Mouse (Mus musculus): ENCODE measurements around the gene Tcaf1.

The Tcaf1 gene

GRCm38 (mm10) chr6:42692154-42692516 lies 17.8 kb downstream of the Tcaf1 start:
- no peaks in the 10 kb centered on the region for H3K36me3 ChIP-seq (ENCODE audit: insufficient read depth, low read length)
- H3K4me3 ChIP-seq (replicated peaks; ENCODE audit: low read length) = peak overlapping the region; percentile 92
- TF ChIP-seq POU5F1 (IDR thresholded peaks at IDR 0.05; ENCODE audit: borderline replicate concordance, low read length) (no peak), NANOG (IDR thresholded peaks at IDR 0.05; ENCODE audit: borderline replicate concordance, low read length) (no peak), CTCF (conservative IDR thresholded peaks at IDR 0.05; ENCODE audit: low read length) (no peak)
- peaks cover 10% of the 10 kb centered on the region for H3K27me3 ChIP-seq (ENCODE audit: insufficient read depth, low read length)
- peaks cover 17% of the 10 kb centered on the region for H3K4me1 ChIP-seq (replicated peaks; ENCODE audit: low read depth, low read length)
- no peaks in the 10 kb centered on the region for H3K9me3 ChIP-seq (ENCODE audit: low read length)

- peaks cover 10% of the 10 kb centered on the region for H3K27me3 ChIP-seq (ENCODE audit: insufficient read depth, low read length)
- no peaks in the 10 kb centered on the region for H3K9me3 ChIP-seq (ENCODE audit: low read length)
- peaks cover 17% of the 10 kb centered on the region for H3K4me1 ChIP-seq (replicated peaks; ENCODE audit: low read depth, low read length)
- no peak for TF ChIP-seq POU5F1 (IDR thresholded peaks at IDR 0.05; ENCODE audit: borderline replicate concordance, low read length)
- no peak for TF ChIP-seq CTCF (conservative IDR thresholded peaks at IDR 0.05; ENCODE audit: low read length)
- no peak for TF ChIP-seq NANOG (IDR thresholded peaks at IDR 0.05; ENCODE audit: borderline replicate concordance, low read length)
- no peaks in the 10 kb centered on the region for H3K36me3 ChIP-seq (ENCODE audit: insufficient read depth, low read length)
- H3K4me3 ChIP-seq (replicated peaks; ENCODE audit: low read length) = no peak overlapping the region
Measured at GRCm38 (mm10) chr6:42689761-42690160, 20.1 kb downstream of the Tcaf1 start.

- TF ChIP-seq NANOG (IDR thresholded peaks at IDR 0.05; ENCODE audit: borderline replicate concordance, low read length) (no peak), CTCF (conservative IDR thresholded peaks at IDR 0.05; ENCODE audit: low read length) (no peak), POU5F1 (IDR thresholded peaks at IDR 0.05; ENCODE audit: borderline replicate concordance, low read length) (no peak)
- no peak overlapping the region for H3K4me3 ChIP-seq (replicated peaks; ENCODE audit: low read length)
- H3K27me3 ChIP-seq (ENCODE audit: insufficient read depth, low read length) = peaks cover 10% of the 10 kb centered on the region
- H3K4me1 ChIP-seq (replicated peaks; ENCODE audit: low read depth, low read length) = peaks cover 11% of the 10 kb centered on the region
- H3K36me3 ChIP-seq (ENCODE audit: insufficient read depth, low read length) = no peaks in the 10 kb centered on the region
- no peaks in the 10 kb centered on the region for H3K9me3 ChIP-seq (ENCODE audit: low read length)
Measured at GRCm38 (mm10) chr6:42687907-42688306, 22.0 kb downstream of the Tcaf1 start.

GRCm38 (mm10) chr6:42680077-42680476 lies 29.8 kb downstream of the Tcaf1 start:
- Histone ChIP-seq H3K4me1 (replicated peaks; ENCODE audit: low read depth, low read length) (no peaks in the 10 kb centered on the region), H3K27me3 (ENCODE audit: insufficient read depth, low read length) (no peaks in the 10 kb centered on the region), H3K36me3 (ENCODE audit: insufficient read depth, low read length) (no peaks in the 10 kb centered on the region), H3K9me3 (ENCODE audit: low read length) (no peaks in the 10 kb centered on the region), H3K4me3 (replicated peaks; ENCODE audit: low read length) (no peak overlapping the region)
- no peak for TF ChIP-seq POU5F1 (IDR thresholded peaks at IDR 0.05; ENCODE audit: borderline replicate concordance, low read length)
- TF ChIP-seq NANOG (IDR thresholded peaks at IDR 0.05; ENCODE audit: borderline replicate concordance, low read length) = no peak
- no peak for TF ChIP-seq CTCF (conservative IDR thresholded peaks at IDR 0.05; ENCODE audit: low read length)

- H3K27me3 ChIP-seq (ENCODE audit: insufficient read depth, low read length) = no peaks in the 10 kb centered on the region
- no peaks in the 10 kb centered on the region for H3K9me3 ChIP-seq (ENCODE audit: low read length)
- H3K36me3 ChIP-seq (ENCODE audit: insufficient read depth, low read length) = no peaks in the 10 kb centered on the region
- no peaks in the 10 kb centered on the region for H3K4me1 ChIP-seq (replicated peaks; ENCODE audit: low read depth, low read length)
- TF ChIP-seq NANOG (IDR thresholded peaks at IDR 0.05; ENCODE audit: borderline replicate concordance, low read length) (no peak), POU5F1 (IDR thresholded peaks at IDR 0.05; ENCODE audit: borderline replicate concordance, low read length) (no peak), CTCF (conservative IDR thresholded peaks at IDR 0.05; ENCODE audit: low read length) (no peak)
- no peak overlapping the region for H3K4me3 ChIP-seq (replicated peaks; ENCODE audit: low read length)
Measured at GRCm38 (mm10) chr6:42676011-42676410, 33.9 kb downstream of the Tcaf1 start.

GRCm38 (mm10) chr6:42671767-42672166 lies 38.1 kb downstream of the Tcaf1 start:
- Histone ChIP-seq H3K4me1 (replicated peaks; ENCODE audit: low read depth, low read length) (no peaks in the 10 kb centered on the region), H3K4me3 (replicated peaks; ENCODE audit: low read length) (no peak overlapping the region), H3K9me3 (ENCODE audit: low read length) (no peaks in the 10 kb centered on the region), H3K27me3 (ENCODE audit: insufficient read depth, low read length) (no peaks in the 10 kb centered on the region), H3K36me3 (ENCODE audit: insufficient read depth, low read length) (no peaks in the 10 kb centered on the region)
- TF ChIP-seq POU5F1 (IDR thresholded peaks at IDR 0.05; ENCODE audit: borderline replicate concordance, low read length) = no peak

- H3K36me3 ChIP-seq (ENCODE audit: insufficient read depth, low read length) = no peaks in the 10 kb centered on the region
- no peaks in the 10 kb centered on the region for H3K4me1 ChIP-seq (replicated peaks; ENCODE audit: low read depth, low read length)
- no peaks in the 10 kb centered on the region for H3K27me3 ChIP-seq (ENCODE audit: insufficient read depth, low read length)
- TF ChIP-seq POU5F1 (IDR thresholded peaks at IDR 0.05; ENCODE audit: borderline replicate concordance, low read length) (no peak), CTCF (conservative IDR thresholded peaks at IDR 0.05; ENCODE audit: low read length) (no peak), NANOG (IDR thresholded peaks at IDR 0.05; ENCODE audit: borderline replicate concordance, low read length) (no peak)
- H3K9me3 ChIP-seq (ENCODE audit: low read length) = no peaks in the 10 kb centered on the region
- no peak overlapping the region for H3K4me3 ChIP-seq (replicated peaks; ENCODE audit: low read length)
Measured at GRCm38 (mm10) chr6:42667722-42668121, 42.2 kb downstream of the Tcaf1 start.

GRCm38 (mm10) chr6:42661739-42662138 lies 48.1 kb downstream of the Tcaf1 start:
- no peaks in the 10 kb centered on the region for H3K4me1 ChIP-seq (replicated peaks; ENCODE audit: low read depth, low read length)
- TF ChIP-seq NANOG (IDR thresholded peaks at IDR 0.05; ENCODE audit: borderline replicate concordance, low read length) (no peak), POU5F1 (IDR thresholded peaks at IDR 0.05; ENCODE audit: borderline replicate concordance, low read length) (no peak), CTCF (conservative IDR thresholded peaks at IDR 0.05; ENCODE audit: low read length) (no peak)
- H3K4me3 ChIP-seq (replicated peaks; ENCODE audit: low read length) = no peak overlapping the region
- no peaks in the 10 kb centered on the region for H3K27me3 ChIP-seq (ENCODE audit: insufficient read depth, low read length)
- H3K36me3 ChIP-seq (ENCODE audit: insufficient read depth, low read length) = no peaks in the 10 kb centered on the region
- H3K9me3 ChIP-seq (ENCODE audit: low read length) = no peaks in the 10 kb centered on the region

GRCm38 (mm10) chr6:42644912-42645549 lies 64.9 kb downstream of the Tcaf1 start, which contains the start of gene Tcaf2:
Gene Tcaf2 (minus strand): TSS chr6:42645254.
- H3K9me3 ChIP-seq (ENCODE audit: low read length) = no peaks in the 10 kb centered on the region
- no peaks in the 10 kb centered on the region for H3K36me3 ChIP-seq (ENCODE audit: insufficient read depth, low read length)
- TF ChIP-seq POU5F1 (IDR thresholded peaks at IDR 0.05; ENCODE audit: borderline replicate concordance, low read length) (no peak), CTCF (conservative IDR thresholded peaks at IDR 0.05; ENCODE audit: low read length) (peak; percentile 100)
- peaks cover 6% of the 10 kb centered on the region for H3K4me1 ChIP-seq (replicated peaks; ENCODE audit: low read depth, low read length)
- H3K4me3 ChIP-seq (replicated peaks; ENCODE audit: low read length) = peak within 1 kb of the TSS; percentile 73
- no peaks in the 10 kb centered on the region for H3K27me3 ChIP-seq (ENCODE audit: insufficient read depth, low read length)
